Mouse (Mus musculus) 3134 (cell line): ENCODE data around the gene Cdh13.
"Not testable (repeated sequence)": the region's sequence is repeated elsewhere in the genome, so short reads cannot be mapped to it uniquely, and the experiment has no call there.

Source experiments
- DNase-seq: peaks from one replicate; pipeline ENCODE4 v3.0.0-alpha.2; 2011; ENCODE audit warnings: low spot score; ENCODE audit not compliant: insufficient read length; ENCODE audit errors: extremely low read depth

The Cdh13 gene

GRCm38 (mm10) chr8:118749786-118750185, 466.3 kb downstream of the Cdh13 start:
- DNase-seq: no peak

DNA sequence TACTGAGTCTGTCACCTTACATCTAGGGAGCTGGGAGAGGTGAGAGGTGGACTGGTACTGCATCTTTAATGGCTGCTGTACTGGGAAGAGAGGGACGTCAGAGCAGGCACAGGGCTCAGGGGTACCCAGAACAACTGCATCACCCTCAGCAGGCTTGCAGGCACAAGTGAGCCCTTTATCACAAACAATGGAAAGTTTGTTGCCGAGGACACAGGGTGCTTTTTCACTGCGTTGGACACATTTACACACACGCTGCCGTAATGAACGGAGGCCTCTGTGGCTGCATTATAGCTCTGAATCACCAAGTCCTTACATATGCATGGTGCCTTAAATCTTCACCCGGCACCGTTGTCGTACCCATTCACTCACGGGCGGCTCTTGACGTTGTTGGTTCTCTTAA, 470.2 kb downstream of the Cdh13 start:
- no peak for DNase-seq

GRCm38 (mm10) chr8:118754119-118754518, 470.6 kb downstream of the Cdh13 start:
- no peak for DNase-seq

DNA sequence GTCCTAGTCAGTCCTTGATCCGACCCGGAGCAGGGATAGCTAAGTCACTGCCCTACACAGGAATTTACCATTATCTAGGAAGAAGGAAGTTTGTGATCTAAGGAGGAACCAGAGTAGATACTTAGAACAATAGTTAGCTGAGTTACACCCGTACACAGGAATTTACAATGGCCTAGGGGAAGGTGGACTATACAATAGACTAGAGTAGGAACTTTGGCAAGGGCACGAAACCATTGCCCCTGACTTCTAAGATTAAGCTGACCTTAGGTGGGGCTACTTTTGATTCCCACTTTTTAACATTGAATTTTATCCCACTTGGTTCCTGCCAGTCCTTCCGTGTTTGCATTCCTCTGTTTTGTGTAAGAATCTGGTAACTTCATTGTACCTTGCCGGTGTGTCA, 494.0 kb downstream of the Cdh13 start:
- not testable (repeated sequence) for DNase-seq

DNA sequence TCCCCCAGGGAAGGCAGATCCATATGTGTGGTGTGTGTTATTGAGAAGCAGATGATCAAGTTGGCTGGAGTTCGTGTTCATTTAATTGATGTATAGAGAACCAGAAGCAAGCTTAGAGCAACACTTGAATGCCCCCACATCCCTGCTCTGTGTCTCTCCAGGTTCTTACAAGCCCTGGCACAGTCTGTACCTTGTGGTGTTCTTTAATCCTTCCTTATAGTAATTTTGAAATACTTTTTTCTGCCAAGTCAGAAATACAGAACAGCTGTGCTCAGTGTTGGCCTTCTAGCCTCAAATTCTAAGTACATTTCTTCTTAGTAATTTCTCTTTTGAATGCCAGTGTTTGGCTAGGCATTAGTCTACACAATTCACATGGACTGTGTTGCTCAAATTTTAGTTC, 494.8 kb downstream of the Cdh13 start:
- DNase-seq: no peak

GRCm38 (mm10) chr8:118785646-118786045, 502.1 kb downstream of the Cdh13 start:
- no peak for DNase-seq

- no peak for DNase-seq
Measured at GRCm38 (mm10) chr8:118789649-118790048, 506.1 kb downstream of the Cdh13 start.

DNA sequence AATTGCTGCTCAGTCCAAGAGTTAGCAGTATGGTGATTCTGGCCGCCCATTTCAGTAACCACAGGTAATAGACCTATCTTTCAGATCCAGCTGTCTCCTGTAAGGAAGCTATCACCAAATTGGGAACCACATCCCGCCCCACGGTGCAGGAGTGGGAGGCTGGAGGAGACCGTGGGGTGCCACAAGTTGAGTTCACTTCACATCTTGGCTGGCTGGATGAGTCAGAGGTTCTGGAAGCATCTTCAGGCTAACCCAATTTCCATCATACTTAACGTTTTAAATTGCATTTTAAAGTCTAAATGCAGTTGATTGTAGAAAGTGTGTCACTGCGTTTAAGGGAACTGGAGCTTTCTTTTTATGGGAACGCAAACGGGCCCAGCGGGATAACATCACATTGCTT, 511.4 kb downstream of the Cdh13 start:
- no peak for DNase-seq

GRCm38 (mm10) chr8:118796491-118796890, 513.0 kb downstream of the Cdh13 start:
- DNase-seq: no peak

- no peak for DNase-seq
Measured at GRCm38 (mm10) chr8:118797127-118797526, 513.6 kb downstream of the Cdh13 start.

- no peak for DNase-seq
Measured at GRCm38 (mm10) chr8:118803168-118803567, 519.6 kb downstream of the Cdh13 start.

- DNase-seq: no peak
Measured at GRCm38 (mm10) chr8:118809660-118810059, 526.1 kb downstream of the Cdh13 start.

GRCm38 (mm10) chr8:118815055-118815454, 531.5 kb downstream of the Cdh13 start:
- DNase-seq: no peak

- no peak for DNase-seq
Measured at GRCm38 (mm10) chr8:118826761-118827160, 543.2 kb downstream of the Cdh13 start.

- DNase-seq: no peak
Measured at GRCm38 (mm10) chr8:118827726-118828125, 544.2 kb downstream of the Cdh13 start.

DNA sequence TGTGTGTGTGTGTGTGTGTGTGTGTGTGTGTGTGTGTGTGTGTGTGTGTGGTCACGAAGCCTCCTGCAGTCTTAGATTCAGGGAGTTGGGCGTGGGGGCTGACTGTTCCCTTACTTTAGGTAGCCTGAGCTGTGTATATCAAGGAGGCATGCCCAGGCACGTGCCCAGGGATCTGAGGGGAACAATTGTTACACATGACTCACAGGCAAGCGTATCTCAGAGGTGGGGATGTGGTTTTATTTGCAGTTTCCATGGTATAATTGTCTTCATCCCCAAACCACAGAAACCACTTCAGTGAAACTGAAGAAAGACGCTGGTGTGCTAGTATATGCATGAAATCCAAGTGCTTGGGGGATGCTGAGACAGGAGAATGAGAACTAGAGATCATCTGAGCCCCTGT, 546.8 kb downstream of the Cdh13 start:
- no peak for DNase-seq

DNA sequence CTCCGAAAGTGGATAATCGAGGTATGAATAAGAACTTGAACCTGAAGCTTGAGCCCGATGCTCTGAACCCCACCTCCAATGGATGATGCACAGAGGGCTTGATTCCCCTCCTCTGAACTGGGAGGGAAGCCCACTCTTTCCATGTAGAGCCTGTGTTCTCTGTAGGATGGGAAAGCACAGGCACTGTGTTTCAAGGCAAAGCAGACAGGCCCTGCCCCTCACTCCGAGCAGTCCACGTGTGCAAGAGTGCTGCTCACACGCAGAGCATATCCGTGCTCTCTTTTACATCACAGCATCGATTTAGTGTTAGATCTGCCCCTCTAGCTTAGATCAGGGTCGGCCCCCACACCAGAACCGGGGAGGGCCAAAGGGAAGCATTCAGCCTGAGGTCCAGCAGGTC, 547.5 kb downstream of the Cdh13 start:
- no peak for DNase-seq

- no peak for DNase-seq
Measured at GRCm38 (mm10) chr8:118838801-118839200, 555.3 kb downstream of the Cdh13 start.

DNA sequence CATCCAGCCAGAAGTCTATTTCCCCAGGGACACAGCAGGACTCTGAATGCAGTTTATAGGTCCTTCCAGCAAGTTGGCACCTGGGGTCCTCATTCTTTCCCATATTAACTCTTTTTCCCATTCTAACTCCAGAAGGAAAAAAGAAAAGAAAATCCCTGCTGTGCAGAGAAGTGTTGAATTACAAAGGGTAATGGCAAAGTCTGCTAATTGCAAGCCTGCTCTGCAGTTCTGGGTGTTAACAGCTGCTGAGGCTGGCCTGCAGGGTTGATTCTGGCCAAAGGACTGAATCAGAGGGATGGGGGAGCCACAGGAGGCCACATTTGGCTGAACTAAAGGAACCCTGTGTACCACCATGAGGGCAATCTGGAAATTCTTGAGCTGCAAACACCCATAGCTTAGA, 562.2 kb downstream of the Cdh13 start:
- DNase-seq: no peak

GRCm38 (mm10) chr8:118848021-118848420, 564.5 kb downstream of the Cdh13 start:
- no peak for DNase-seq

GRCm38 (mm10) chr8:118849515-118849914, 566.0 kb downstream of the Cdh13 start:
- DNase-seq: no peak

DNA sequence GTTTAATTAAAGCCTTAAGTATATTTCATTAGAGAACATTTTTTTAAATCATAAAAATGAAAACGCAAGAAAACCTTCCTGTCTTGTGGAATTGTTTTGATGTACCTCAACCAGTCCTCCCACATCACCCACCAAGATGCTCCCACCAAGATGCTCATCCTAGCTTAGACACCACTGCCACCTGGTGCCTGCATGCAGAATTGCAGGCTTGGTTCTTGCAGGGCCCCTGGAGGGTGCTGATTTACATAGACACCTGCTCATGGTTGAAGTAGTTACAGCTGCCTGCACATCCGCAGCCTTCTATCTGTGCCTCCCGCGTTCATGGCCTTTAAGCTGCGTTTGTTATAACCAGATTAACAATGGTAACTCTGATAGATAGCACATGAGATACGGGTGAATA, 566.8 kb downstream of the Cdh13 start:
- DNase-seq: peak; percentile 5

DNA sequence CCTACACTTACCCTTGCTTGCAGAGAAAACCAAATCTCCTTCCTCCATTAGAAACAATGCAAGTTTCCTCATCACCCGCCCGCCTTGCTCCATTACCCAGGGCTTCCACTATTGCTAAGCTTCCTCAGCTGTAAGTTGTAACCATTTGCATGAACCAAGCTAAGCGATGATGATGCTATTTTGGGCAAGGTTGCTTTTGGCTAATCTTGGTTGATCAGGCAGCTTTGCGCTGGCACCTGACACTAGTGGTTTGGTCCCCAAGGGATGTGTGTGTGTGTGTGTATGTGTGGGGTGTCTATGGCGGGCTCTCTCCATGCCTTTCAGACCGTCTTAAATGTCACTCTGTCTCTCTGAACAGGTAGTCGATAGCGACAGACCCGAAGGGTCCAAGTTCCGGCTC, 567.8 kb downstream of the Cdh13 start:
- DNase-seq: no peak

GRCm38 (mm10) chr8:118852861-118853260, 569.3 kb downstream of the Cdh13 start:
- DNase-seq: no peak
